ENCODE assay signal across 15 mouse cellular contexts in the genomic region with DNA sequence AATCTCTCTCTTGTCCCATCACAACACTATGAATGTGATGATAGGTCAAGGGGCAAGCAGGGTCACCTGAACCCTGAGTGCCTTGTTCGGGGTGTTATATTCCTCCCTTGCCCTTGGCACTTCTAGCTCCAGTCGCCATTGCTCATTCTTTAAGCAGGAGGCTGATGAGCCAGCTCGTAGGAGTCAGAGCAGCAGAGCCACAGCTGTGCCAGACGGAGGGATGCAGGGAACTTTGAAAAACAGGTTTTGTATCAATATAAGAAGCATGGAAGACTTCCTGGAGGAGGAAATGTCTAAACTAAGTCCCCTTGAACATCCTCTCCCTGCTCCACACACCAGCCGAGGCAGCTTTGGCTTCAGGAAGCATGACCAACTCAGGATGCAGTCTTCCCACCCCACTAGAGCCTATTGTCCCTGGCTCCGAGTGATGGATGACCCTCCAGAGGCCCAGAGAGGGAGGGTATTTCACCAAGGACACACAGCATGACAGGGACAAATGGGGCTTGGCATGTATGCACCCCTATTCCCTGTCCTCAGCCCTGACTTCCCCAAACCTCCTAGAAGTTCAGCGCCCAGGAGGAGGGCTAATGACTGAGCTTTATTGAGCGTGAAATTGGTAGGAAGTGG.
DNase-seq lines count a peak whose midpoint lies in the region; ATAC-seq and TF ChIP-seq lines count a peak whose summit lies in the region.
"Had no signal": no experiment of that assay in that cellular context is flagged by ENCODE, and none has a peak within 500 bp of the region (broad histone marks: within the 10 kb centered on the region; RNA-seq: fewer than 3 reads in every experiment).

No protein-coding gene starts in this region.

- peak; percentile 42 for ATAC-seq in lung, embryonic 14.5 days (ENCODE audit: insufficient read depth)
- ATAC-seq in neural tube, embryonic 14.5 days (ENCODE audit: low read depth), result peak; percentile 75
- no peak for ATAC-seq in megakaryocyte progenitor cell, adult 5-6 weeks (replicated peaks; ENCODE audit: poor library complexity)
- ATAC-seq: liver, embryonic 12.5 days had no signal

- no peaks in the 10 kb centered on the region for H3K4me1 ChIP-seq in lung, embryonic 14.5 days (ENCODE audit: insufficient read depth)
- peaks cover 35% of the 10 kb centered on the region for H3K4me1 ChIP-seq in cortical plate, adult 2 months (ENCODE audit: control insufficient read depth, insufficient read depth, low read length)
- H3K4me1 ChIP-seq in neural tube, embryonic 14.5 days (ENCODE audit: control insufficient read depth, insufficient read depth, low read length), result 0 out of 2 replicates have a peak, but pooled peaks cover 5% of the 10 kb centered on the region
- H3K4me1 ChIP-seq: liver, embryonic 12.5 days had no signal

- H3K9me3 ChIP-seq in lung, embryonic 14.5 days (ENCODE audit: low read depth, low read length), result no peaks in the 10 kb centered on the region
- H3K9me3 ChIP-seq in neural tube, embryonic 14.5 days (ENCODE audit: control insufficient read depth, low read length), result no peaks in the 10 kb centered on the region
- H3K9me3 ChIP-seq: liver, embryonic 12.5 days; megakaryocyte, embryonic 14.5 days had no signal

- WGBS in lung, embryonic 14.5 days, result 49% methylated on average over 8 of the region's 8 CpGs
- 36% methylated on average over 8 of the region's 8 CpGs for WGBS in neural tube, embryonic 14.5 days

- no peak overlapping the region for H3K4me3 ChIP-seq in lung, embryonic 14.5 days (ENCODE audit: low read depth, low read length)
- H3K4me3 ChIP-seq in cortical plate, adult 2 months (ENCODE audit: insufficient read depth, low read length), result no peak overlapping the region
- no peak overlapping the region for H3K4me3 ChIP-seq in neural tube, embryonic 14.5 days (ENCODE audit: low read depth, low read length)
- H3K4me3 ChIP-seq: erythroblast, embryonic 14.5 days; liver, embryonic 12.5 days; megakaryocyte, embryonic 14.5 days had no signal

- DNase-seq in lung, embryonic 14.5 days, result peak; percentile 34
- DNase-seq in lung, postnatal 25 days (ENCODE audit: low spot score), result no peak
- peak; percentile 41 for DNase-seq in kidney, adult 18-20 months
- DNase-seq in spleen, postnatal 4 days (ENCODE audit: low spot score in 2 of 2), result no peak
- DNase-seq: cerebellum, adult 8-10 months; embryo, embryonic 11 days; gastrocnemius, adult 2 months; heart, postnatal 4 days; spleen, adult 18-20 months had no signal

- TF ChIP-seq CTCF in lung, embryonic 14.5 days (IDR thresholded peaks at IDR 0.05; ENCODE audit: low read depth), result no peak
- TF ChIP-seq CTCF in cortical plate, adult 2 months (IDR thresholded peaks at IDR 0.05; ENCODE audit: extremely low read depth, insufficient read depth, low read length), result no peak

- H3K4me2 ChIP-seq in lung, embryonic 14.5 days, result no peak overlapping the region
- H3K4me2 ChIP-seq in neural tube, embryonic 14.5 days (ENCODE audit: low read depth, low read length), result no peak overlapping the region
- H3K4me2 ChIP-seq: liver, embryonic 12.5 days had no signal

- H3K27ac ChIP-seq in lung, embryonic 14.5 days (ENCODE audit: low read depth), result no peak overlapping the region
- H3K27ac ChIP-seq in cortical plate, adult 2 months (ENCODE audit: insufficient read depth, low read length), result peak overlapping the region; percentile 56; the same call in 1 of the 2 replicates
- no peak overlapping the region for H3K27ac ChIP-seq in neural tube, embryonic 14.5 days (ENCODE audit: low read depth, low read length)
- H3K27ac ChIP-seq: liver, embryonic 12.5 days had no signal

- H3K36me3 ChIP-seq in lung, embryonic 14.5 days (ENCODE audit: insufficient read depth), result no peaks in the 10 kb centered on the region
- H3K36me3 ChIP-seq in neural tube, embryonic 14.5 days (ENCODE audit: control insufficient read depth, insufficient read depth, low read length), result no peaks in the 10 kb centered on the region
- H3K36me3 ChIP-seq: liver, embryonic 12.5 days had no signal

- no peak for TF ChIP-seq POLR2A in cortical plate, adult 2 months (IDR thresholded peaks at IDR 0.05; ENCODE audit: extremely low read depth, insufficient read depth, low read length)

- no peaks in the 10 kb centered on the region for H3K27me3 ChIP-seq in lung, embryonic 14.5 days (ENCODE audit: insufficient read depth, low read length)
- H3K27me3 ChIP-seq in neural tube, embryonic 14.5 days (ENCODE audit: control insufficient read depth, insufficient read depth, low read length), result no peaks in the 10 kb centered on the region
- H3K27me3 ChIP-seq: liver, embryonic 12.5 days had no signal

- no peak overlapping the region for H3K9ac ChIP-seq in lung, embryonic 14.5 days
- H3K9ac ChIP-seq in neural tube, embryonic 14.5 days (replicated peaks; ENCODE audit: low read depth, low read length), result no peak overlapping the region
- H3K9ac ChIP-seq: liver, embryonic 12.5 days had no signal

Comparison
In these comparisons a context has a peak if more than half of its experiments do, and no peak if none do; other contexts are left out.
1. DNase-seq: peak in lung, embryonic 14.5 days (single experiment) and kidney, adult 18-20 months (single experiment); none in lung, postnatal 25 days (single experiment) and spleen, postnatal 4 days (0 of 2).